Mouse (Mus musculus): ENCODE data around the gene Ccdc134. TPM values are rescaled to one million over a fixed set of nuclear protein-coding genes. Genes with fewer than 3 reads are reported as not detected.

Ccdc134 gene
- polyA plus RNA-seq, 1 experiment from 2014 or later, result 22.3 TPM

- no peak overlapping the region for H3K27ac ChIP-seq (replicated peaks; ENCODE audit: low read depth, low read length)
- H3K4me1 ChIP-seq (ENCODE audit: control insufficient read depth, insufficient read depth, low read length), result no peaks in the 10 kb centered on the region
- no peak overlapping the region for H3K4me3 ChIP-seq (ENCODE audit: low read depth, low read length)
- H3K4me2 ChIP-seq (ENCODE audit: low read depth, severe bottlenecking), result no peak overlapping the region
- no peak overlapping the region for H3K9ac ChIP-seq (ENCODE audit: low read length)
- WGBS, result 85% methylated on average over 14 of the region's 14 CpGs
- H3K36me3 ChIP-seq (ENCODE audit: control insufficient read depth, insufficient read depth, low read length), result peaks cover 65% of the 10 kb centered on the region
- DNase-seq (ENCODE audit: low spot score), result no peak
- ATAC-seq (ENCODE audit: insufficient number of reproducible peaks, low FRiP score, low TSS enrichment, low read depth), result no peak
- H3K9me3 ChIP-seq (ENCODE audit: control insufficient read depth, low read length), result peaks cover 4% of the 10 kb centered on the region; the same call in 1 of the 2 replicates
- no peaks in the 10 kb centered on the region for H3K27me3 ChIP-seq (ENCODE audit: control insufficient read depth, insufficient read depth, low read length)
Measured at GRCm38 (mm10) chr15:82185062-82185783, 57.5 kb downstream of the Ccdc134 start.

DNA sequence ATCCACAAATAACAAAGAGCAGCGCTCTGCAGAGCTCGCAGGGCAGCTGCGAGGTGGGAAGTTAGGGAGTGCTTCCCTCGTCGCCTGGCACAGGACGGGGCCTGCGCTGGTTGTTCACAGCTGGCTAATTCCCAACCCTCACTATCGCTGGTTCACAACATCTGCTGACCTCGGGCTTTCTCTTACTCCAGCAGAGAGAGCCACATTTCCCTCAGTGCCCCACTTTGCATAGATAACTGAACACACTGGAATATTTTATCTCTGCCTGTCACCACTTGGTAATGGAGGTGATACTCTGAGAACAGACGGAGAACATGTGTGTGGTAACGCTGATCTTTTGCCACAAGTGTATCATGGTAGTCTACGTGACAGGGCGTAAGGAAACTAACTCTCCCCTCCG lies 58.4 kb downstream of the Ccdc134 start:
- H3K27me3 ChIP-seq (ENCODE audit: control insufficient read depth, insufficient read depth, low read length), result no peaks in the 10 kb centered on the region
- DNase-seq (ENCODE audit: low spot score) (no peak), ATAC-seq (ENCODE audit: insufficient number of reproducible peaks, low FRiP score, low TSS enrichment, low read depth) (no peak)
- H3K4me1 ChIP-seq (ENCODE audit: control insufficient read depth, insufficient read depth, low read length), result no peaks in the 10 kb centered on the region
- no peak overlapping the region for H3K27ac ChIP-seq (replicated peaks; ENCODE audit: low read depth, low read length)
- no peak overlapping the region for H3K4me2 ChIP-seq (ENCODE audit: low read depth, severe bottlenecking)
- peaks cover 4% of the 10 kb centered on the region; the same call in 1 of the 2 replicates for H3K9me3 ChIP-seq (ENCODE audit: control insufficient read depth, low read length)
- WGBS, result 86% methylated on average over 14 of the region's 14 CpGs
- H3K4me3 ChIP-seq (ENCODE audit: low read depth, low read length), result no peak overlapping the region
- H3K9ac ChIP-seq (ENCODE audit: low read length), result no peak overlapping the region
- H3K36me3 ChIP-seq (ENCODE audit: control insufficient read depth, insufficient read depth, low read length), result peaks cover 61% of the 10 kb centered on the region

- H3K4me2 ChIP-seq (ENCODE audit: low read depth, severe bottlenecking), result no peak overlapping the region
- no peak overlapping the region for H3K27ac ChIP-seq (replicated peaks; ENCODE audit: low read depth, low read length)
- peaks cover 54% of the 10 kb centered on the region for H3K36me3 ChIP-seq (ENCODE audit: control insufficient read depth, insufficient read depth, low read length)
- H3K9ac ChIP-seq (ENCODE audit: low read length), result no peak overlapping the region
- H3K9me3 ChIP-seq (ENCODE audit: control insufficient read depth, low read length), result peaks cover 4% of the 10 kb centered on the region; the same call in 1 of the 2 replicates
- ATAC-seq (ENCODE audit: insufficient number of reproducible peaks, low FRiP score, low TSS enrichment, low read depth), result no peak
- no peak for DNase-seq (ENCODE audit: low spot score)
- H3K27me3 ChIP-seq (ENCODE audit: control insufficient read depth, insufficient read depth, low read length), result no peaks in the 10 kb centered on the region
- H3K4me1 ChIP-seq (ENCODE audit: control insufficient read depth, insufficient read depth, low read length), result no peaks in the 10 kb centered on the region
- WGBS, result 93% methylated on average over 5 of the region's 5 CpGs
- H3K4me3 ChIP-seq (ENCODE audit: low read depth, low read length), result no peak overlapping the region
Measured at GRCm38 (mm10) chr15:82186931-82187330, 59.2 kb downstream of the Ccdc134 start.

DNA sequence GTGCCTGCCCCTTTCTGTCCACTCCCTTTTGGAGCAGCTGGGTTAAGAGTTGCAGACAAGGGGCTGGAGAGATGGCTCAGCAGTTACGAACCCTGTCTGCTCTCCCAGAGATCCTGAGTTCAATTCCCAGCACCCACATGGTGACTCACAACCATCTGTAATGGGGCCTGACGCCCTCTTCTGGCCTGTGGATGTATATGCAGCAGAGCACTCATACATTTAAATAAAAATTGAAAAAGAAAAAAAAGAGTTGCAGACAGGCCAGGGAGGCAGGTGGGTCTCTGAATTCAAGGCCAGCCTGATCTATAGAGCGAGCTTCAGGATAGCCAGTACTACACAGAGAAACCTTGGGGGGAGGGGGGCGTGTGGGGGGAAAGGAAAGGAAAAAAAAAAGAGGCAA lies 59.7 kb downstream of the Ccdc134 start:
- 92% methylated on average over 4 of the region's 4 CpGs for WGBS
- no peak for DNase-seq (ENCODE audit: low spot score)
- Histone ChIP-seq H3K27me3 (ENCODE audit: control insufficient read depth, insufficient read depth, low read length) (no peaks in the 10 kb centered on the region), H3K9me3 (ENCODE audit: control insufficient read depth, low read length) (peaks cover 4% of the 10 kb centered on the region; the same call in 1 of the 2 replicates), H3K36me3 (ENCODE audit: control insufficient read depth, insufficient read depth, low read length) (peaks cover 54% of the 10 kb centered on the region), H3K4me1 (ENCODE audit: control insufficient read depth, insufficient read depth, low read length) (no peaks in the 10 kb centered on the region), H3K9ac (ENCODE audit: low read length) (no peak overlapping the region), H3K27ac (replicated peaks; ENCODE audit: low read depth, low read length) (no peak overlapping the region), H3K4me3 (ENCODE audit: low read depth, low read length) (no peak overlapping the region), H3K4me2 (ENCODE audit: low read depth, severe bottlenecking) (no peak overlapping the region)
- no peak for ATAC-seq (ENCODE audit: insufficient number of reproducible peaks, low FRiP score, low TSS enrichment, low read depth)

DNA sequence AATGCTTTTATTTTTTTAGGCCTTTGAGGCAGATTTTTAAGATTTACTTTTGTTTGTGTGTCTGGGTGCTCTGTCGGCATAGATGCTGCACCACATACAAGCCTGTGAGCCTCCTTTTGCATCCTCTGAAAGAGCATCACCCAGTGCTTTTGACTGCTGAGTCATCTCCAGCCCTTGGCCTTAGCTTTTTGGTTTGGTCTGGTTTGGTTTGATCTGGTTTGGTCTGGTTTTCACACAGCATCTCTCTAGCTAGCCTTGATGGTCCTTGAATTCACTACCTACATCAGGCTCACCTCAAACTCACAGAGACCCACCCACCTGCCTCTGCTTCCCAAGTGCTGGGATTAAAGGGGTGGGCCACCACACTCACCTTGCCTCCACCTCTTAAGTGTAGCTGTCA lies 60.2 kb downstream of the Ccdc134 start:
- H3K4me1 ChIP-seq (ENCODE audit: control insufficient read depth, insufficient read depth, low read length), result no peaks in the 10 kb centered on the region
- H3K4me2 ChIP-seq (ENCODE audit: low read depth, severe bottlenecking), result no peak overlapping the region
- H3K27me3 ChIP-seq (ENCODE audit: control insufficient read depth, insufficient read depth, low read length), result no peaks in the 10 kb centered on the region
- DNase-seq (ENCODE audit: low spot score), result no peak
- no peak overlapping the region for H3K9ac ChIP-seq (ENCODE audit: low read length)
- H3K4me3 ChIP-seq (ENCODE audit: low read depth, low read length), result no peak overlapping the region
- ATAC-seq (ENCODE audit: insufficient number of reproducible peaks, low FRiP score, low TSS enrichment, low read depth), result no peak
- H3K27ac ChIP-seq (replicated peaks; ENCODE audit: low read depth, low read length), result no peak overlapping the region
- 89% methylated on average over 1 of the region's 1 CpGs for WGBS
- H3K36me3 ChIP-seq (ENCODE audit: control insufficient read depth, insufficient read depth, low read length), result peaks cover 56% of the 10 kb centered on the region
- H3K9me3 ChIP-seq (ENCODE audit: control insufficient read depth, low read length), result peaks cover 4% of the 10 kb centered on the region; the same call in 1 of the 2 replicates

GRCm38 (mm10) chr15:82188481-82189240 lies 60.9 kb downstream of the Ccdc134 start:
- ATAC-seq (ENCODE audit: insufficient number of reproducible peaks, low FRiP score, low TSS enrichment, low read depth), result no peak
- DNase-seq (ENCODE audit: low spot score), result peak; percentile 62
- no peak overlapping the region for H3K4me2 ChIP-seq (ENCODE audit: low read depth, severe bottlenecking)
- no peak overlapping the region for H3K4me3 ChIP-seq (ENCODE audit: low read depth, low read length)
- no peaks in the 10 kb centered on the region for H3K27me3 ChIP-seq (ENCODE audit: control insufficient read depth, insufficient read depth, low read length)
- WGBS, result 96% methylated on average over 10 of the region's 10 CpGs
- H3K9me3 ChIP-seq (ENCODE audit: control insufficient read depth, low read length), result peaks cover 4% of the 10 kb centered on the region; the same call in 1 of the 2 replicates
- no peak overlapping the region for H3K9ac ChIP-seq (ENCODE audit: low read length)
- no peaks in the 10 kb centered on the region for H3K4me1 ChIP-seq (ENCODE audit: control insufficient read depth, insufficient read depth, low read length)
- no peak overlapping the region for H3K27ac ChIP-seq (replicated peaks; ENCODE audit: low read depth, low read length)
- H3K36me3 ChIP-seq (ENCODE audit: control insufficient read depth, insufficient read depth, low read length), result peaks cover 58% of the 10 kb centered on the region

Other genes starting within 250 kb of the Ccdc134 start
- 68.2 and 71.3 TPM in 2 replicates for gene Polr3h, start 201.7 kb upstream of the Ccdc134 start, polyA plus RNA-seq (2014; fragmentation: Nextera tagmentation; extraction: Ambion mirVana)
- 4.9 TPM in 2 replicates for gene Csdc2, start 191.2 kb upstream of the Ccdc134 start, polyA plus RNA-seq (2014; fragmentation: Nextera tagmentation; extraction: Ambion mirVana)
- 15.3 and 16.0 TPM in 2 replicates for gene Pmm1, start 167.0 kb upstream of the Ccdc134 start, polyA plus RNA-seq (2014; fragmentation: Nextera tagmentation; extraction: Ambion mirVana)
- not detected in 2 replicates for gene 1700029P11Rik, start 147.4 kb upstream of the Ccdc134 start, polyA plus RNA-seq (2014; fragmentation: Nextera tagmentation; extraction: Ambion mirVana)
- gene Xrcc6, start 140.1 kb upstream of the Ccdc134 start, polyA plus RNA-seq (2014; fragmentation: Nextera tagmentation; extraction: Ambion mirVana), result 91.0 and 105 TPM in 2 replicates
- 34.4 and 37.7 TPM in 2 replicates for gene Desi1, start 94.1 kb upstream of the Ccdc134 start, polyA plus RNA-seq (2014; fragmentation: Nextera tagmentation; extraction: Ambion mirVana)
- 326 and 338 TPM in 2 replicates for gene Snu13, start 80.3 kb upstream of the Ccdc134 start, polyA plus RNA-seq (2014; fragmentation: Nextera tagmentation; extraction: Ambion mirVana)
- 0.04 TPM in 1 of 2 replicates, not detected in the other for gene 4930407I10Rik, start 68.8 kb upstream of the Ccdc134 start, polyA plus RNA-seq (2014; fragmentation: Nextera tagmentation; extraction: Ambion mirVana)
- 0.05 and 0.14 TPM in 2 replicates for gene Mei1, start 57.9 kb upstream of the Ccdc134 start, polyA plus RNA-seq (2014; fragmentation: Nextera tagmentation; extraction: Ambion mirVana)
- gene Srebf2, start 19.3 kb downstream of the Ccdc134 start, polyA plus RNA-seq (2014; fragmentation: Nextera tagmentation; extraction: Ambion mirVana), result 129 and 138 TPM in 2 replicates
- gene Shisa8, start 84.9 kb downstream of the Ccdc134 start, polyA plus RNA-seq (2014; fragmentation: Nextera tagmentation; extraction: Ambion mirVana), result 0.31 TPM in 1 of 2 replicates, not detected in the other
- 0.27 TPM in 1 of 2 replicates, not detected in the other for gene Tnfrsf13c, start 96.4 kb downstream of the Ccdc134 start, polyA plus RNA-seq (2014; fragmentation: Nextera tagmentation; extraction: Ambion mirVana)
- gene Cenpm, start 116.8 kb downstream of the Ccdc134 start, polyA plus RNA-seq (2014; fragmentation: Nextera tagmentation; extraction: Ambion mirVana), result 88.0 and 89.3 TPM in 2 replicates
- not detected in 2 replicates for gene 1500009C09Rik, start 124.5 kb downstream of the Ccdc134 start, polyA plus RNA-seq (2014; fragmentation: Nextera tagmentation; extraction: Ambion mirVana)
- 37.6 and 47.4 TPM in 2 replicates for gene Sept3, start 147.0 kb downstream of the Ccdc134 start, polyA plus RNA-seq (2014; fragmentation: Nextera tagmentation; extraction: Ambion mirVana)
- 0.20 TPM in 1 of 2 replicates, not detected in the other for gene Wbp2nl, start 171.0 kb downstream of the Ccdc134 start, polyA plus RNA-seq (2014; fragmentation: Nextera tagmentation; extraction: Ambion mirVana)
- gene Naga, start 211.0 kb downstream of the Ccdc134 start, polyA plus RNA-seq (2014; fragmentation: Nextera tagmentation; extraction: Ambion mirVana), result 25.8 and 29.7 TPM in 2 replicates
- 6.0 and 7.0 TPM in 2 replicates for gene Pheta2, start 211.0 kb downstream of the Ccdc134 start, polyA plus RNA-seq (2014; fragmentation: Nextera tagmentation; extraction: Ambion mirVana)
- gene Smdt1, start 211.0 kb downstream of the Ccdc134 start, polyA plus RNA-seq (2014; fragmentation: Nextera tagmentation; extraction: Ambion mirVana), result 220 and 233 TPM in 2 replicates
- gene Ndufa6, start 226.4 kb downstream of the Ccdc134 start, polyA plus RNA-seq (2014; fragmentation: Nextera tagmentation; extraction: Ambion mirVana), result 276 and 278 TPM in 2 replicates

All from limb, embryonic 11.5 days (tissue).